Mouse (Mus musculus): ENCODE results near the gene Kcnk7. TPM values are rescaled to one million over a fixed set of nuclear protein-coding genes. Genes with fewer than 3 reads are reported as not detected.

Gene Kcnk7
- total RNA-seq (2014; rRNA removed; ENCODE audit: low replicate concordance), result not detected in 2 replicates
- polyA plus RNA-seq (2015; fragmentation: Nextera tagmentation; extraction: Ambion mirVana), result 0.30 and 0.34 TPM in 2 replicates

GRCm38 (mm10) chr19:5704163-5704800, at the start of gene Kcnk7:
Gene Kcnk7 (plus strand): TSS chr19:5704367.
- WGBS, result 64% methylated on average over 17 of the region's 17 CpGs
- H3K36me3 ChIP-seq (replicated peaks; ENCODE audit: control insufficient read depth, insufficient read depth, low read length), result peaks cover 81% of the 10 kb centered on the region
- H3K27ac ChIP-seq (ENCODE audit: low read depth), result peak within 1 kb of the TSS; percentile 64

GRCm38 (mm10) chr19:5654720-5655298, 49.4 kb upstream of the Kcnk7 start:
- no peak for ATAC-seq (ENCODE audit: insufficient read depth, low read depth)
- Histone ChIP-seq H3K9me3 (replicated peaks; ENCODE audit: control insufficient read depth, low read length) (no peaks in the 10 kb centered on the region), H3K4me1 (ENCODE audit: control insufficient read depth, insufficient read depth) (peaks cover 3% of the 10 kb centered on the region; the same call in 1 of the 2 replicates), H3K4me2 (ENCODE audit: low read depth, low read length) (peak overlapping the region; percentile 36), H3K36me3 (replicated peaks; ENCODE audit: control insufficient read depth, insufficient read depth, low read length) (peaks cover 86% of the 10 kb centered on the region), H3K27me3 (ENCODE audit: control insufficient read depth, insufficient read depth, low read length) (0 out of 2 replicates have a peak, but pooled peaks cover 16% of the 10 kb centered on the region), H3K27ac (ENCODE audit: low read depth) (no peak overlapping the region), H3K9ac (replicated peaks; ENCODE audit: low read depth, low read length) (no peak overlapping the region), H3K4me3 (ENCODE audit: low read depth, low read length) (peak overlapping the region; percentile 25)
- DNase-seq (ENCODE audit: low spot score), result no peak
- TF ChIP-seq CTCF (IDR thresholded peaks at IDR 0.05; ENCODE audit: low read depth) (no peak), EP300 (IDR thresholded peaks at IDR 0.05; ENCODE audit: low read depth) (no peak)
- WGBS, result 26% methylated on average over 43 of the region's 43 CpGs

More at GRCm38 (mm10) chr19:5704163-5704800, at the start of gene Kcnk7:
- Histone ChIP-seq H3K9me3 (replicated peaks; ENCODE audit: control insufficient read depth, low read length) (no peaks in the 10 kb centered on the region), H3K4me1 (ENCODE audit: control insufficient read depth, insufficient read depth) (0 out of 2 replicates have a peak, but pooled peaks cover 7% of the 10 kb centered on the region), H3K27me3 (ENCODE audit: control insufficient read depth, insufficient read depth, low read length) (no peaks in the 10 kb centered on the region), H3K9ac (replicated peaks; ENCODE audit: low read depth, low read length) (no peak within 1 kb of the TSS), H3K4me3 (ENCODE audit: low read depth, low read length) (no peak within 1 kb of the TSS), H3K4me2 (ENCODE audit: low read depth, low read length) (no peak within 1 kb of the TSS)
- TF ChIP-seq EP300 (IDR thresholded peaks at IDR 0.05; ENCODE audit: low read depth) (no peak), CTCF (IDR thresholded peaks at IDR 0.05; ENCODE audit: low read depth) (no peak)
- DNase-seq (ENCODE audit: low spot score) (no peak), ATAC-seq (ENCODE audit: insufficient read depth, low read depth) (peak; percentile 7; the same call in 1 of the 2 replicates)

- Histone ChIP-seq H3K4me2 (ENCODE audit: low read depth, low read length) (peak overlapping the region; percentile 62), H3K9me3 (replicated peaks; ENCODE audit: control insufficient read depth, low read length) (no peaks in the 10 kb centered on the region), H3K4me3 (ENCODE audit: low read depth, low read length) (peak overlapping the region; percentile 27), H3K27me3 (ENCODE audit: control insufficient read depth, insufficient read depth, low read length) (no peaks in the 10 kb centered on the region), H3K36me3 (replicated peaks; ENCODE audit: control insufficient read depth, insufficient read depth, low read length) (peaks cover 47% of the 10 kb centered on the region), H3K9ac (replicated peaks; ENCODE audit: low read depth, low read length) (no peak overlapping the region; the same call in 1 of the 2 replicates), H3K4me1 (ENCODE audit: control insufficient read depth, insufficient read depth) (peaks cover 5% of the 10 kb centered on the region; the same call in 1 of the 2 replicates), H3K27ac (ENCODE audit: low read depth) (peak overlapping the region; percentile 84)
- TF ChIP-seq CTCF (IDR thresholded peaks at IDR 0.05; ENCODE audit: low read depth) (no peak), EP300 (IDR thresholded peaks at IDR 0.05; ENCODE audit: low read depth) (no peak)
- 54% methylated on average over 16 of the region's 16 CpGs for WGBS
- DNase-seq (ENCODE audit: low spot score), result no peak
- no peak for ATAC-seq (ENCODE audit: insufficient read depth, low read depth)
Measured at GRCm38 (mm10) chr19:5660942-5661751, 43.0 kb upstream of the Kcnk7 start.

GRCm38 (mm10) chr19:5662310-5662709, 41.9 kb upstream of the Kcnk7 start:
- Histone ChIP-seq H3K4me3 (ENCODE audit: low read depth, low read length) (peak overlapping the region; percentile 60), H3K4me1 (ENCODE audit: control insufficient read depth, insufficient read depth) (peaks cover 5% of the 10 kb centered on the region; the same call in 1 of the 2 replicates), H3K9me3 (replicated peaks; ENCODE audit: control insufficient read depth, low read length) (no peaks in the 10 kb centered on the region), H3K27me3 (ENCODE audit: control insufficient read depth, insufficient read depth, low read length) (no peaks in the 10 kb centered on the region), H3K9ac (replicated peaks; ENCODE audit: low read depth, low read length) (no peak overlapping the region), H3K36me3 (replicated peaks; ENCODE audit: control insufficient read depth, insufficient read depth, low read length) (peaks cover 49% of the 10 kb centered on the region), H3K4me2 (ENCODE audit: low read depth, low read length) (peak overlapping the region; percentile 62), H3K27ac (ENCODE audit: low read depth) (peak overlapping the region; percentile 84)
- WGBS, result 60% methylated on average over 8 of the region's 8 CpGs
- ATAC-seq (ENCODE audit: insufficient read depth, low read depth) (no peak), DNase-seq (ENCODE audit: low spot score) (no peak)
- no peak for TF ChIP-seq EP300 (IDR thresholded peaks at IDR 0.05; ENCODE audit: low read depth)
- TF ChIP-seq CTCF (IDR thresholded peaks at IDR 0.05; ENCODE audit: low read depth), result no peak
